Mouse (Mus musculus): ENCODE results near the gene Gm20671.
"Not testable (repeated sequence)": the region's sequence is repeated elsewhere in the genome, so short reads cannot be mapped to it uniquely, and the experiment has no call there.

Gene Gm20671

DNA sequence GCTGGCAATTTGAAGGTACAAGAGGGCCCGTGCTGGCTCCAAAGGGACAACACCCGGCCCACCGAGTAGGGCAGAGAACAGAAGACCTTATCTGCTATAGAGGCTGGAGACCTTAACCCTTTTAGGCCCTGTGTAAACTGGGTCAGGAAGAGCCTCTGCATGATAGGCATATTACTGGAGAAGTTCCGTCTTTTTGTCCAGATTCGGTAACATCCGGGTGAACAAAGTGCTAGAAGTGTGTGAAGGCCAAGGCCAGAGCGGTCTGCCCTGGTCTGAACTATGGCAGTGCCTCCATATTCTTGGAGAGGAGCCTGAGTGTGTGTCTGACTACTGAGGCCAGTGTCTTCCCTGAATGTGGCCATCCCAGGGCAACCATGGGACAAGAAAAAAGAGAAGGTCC, at the start of gene Gm20671:
TSS of gene Gm20671 (minus strand) at position 101 of the 400 bp plus-strand sequence.
- no peak for ATAC-seq (ENCODE audit: insufficient number of reproducible peaks, low FRiP score, low TSS enrichment)

- ATAC-seq (ENCODE audit: insufficient number of reproducible peaks, low FRiP score, low TSS enrichment): no peak
Measured at GRCm38 (mm10) chr5:32872346-32872745, 45.4 kb upstream of the Gm20671 start.

DNA sequence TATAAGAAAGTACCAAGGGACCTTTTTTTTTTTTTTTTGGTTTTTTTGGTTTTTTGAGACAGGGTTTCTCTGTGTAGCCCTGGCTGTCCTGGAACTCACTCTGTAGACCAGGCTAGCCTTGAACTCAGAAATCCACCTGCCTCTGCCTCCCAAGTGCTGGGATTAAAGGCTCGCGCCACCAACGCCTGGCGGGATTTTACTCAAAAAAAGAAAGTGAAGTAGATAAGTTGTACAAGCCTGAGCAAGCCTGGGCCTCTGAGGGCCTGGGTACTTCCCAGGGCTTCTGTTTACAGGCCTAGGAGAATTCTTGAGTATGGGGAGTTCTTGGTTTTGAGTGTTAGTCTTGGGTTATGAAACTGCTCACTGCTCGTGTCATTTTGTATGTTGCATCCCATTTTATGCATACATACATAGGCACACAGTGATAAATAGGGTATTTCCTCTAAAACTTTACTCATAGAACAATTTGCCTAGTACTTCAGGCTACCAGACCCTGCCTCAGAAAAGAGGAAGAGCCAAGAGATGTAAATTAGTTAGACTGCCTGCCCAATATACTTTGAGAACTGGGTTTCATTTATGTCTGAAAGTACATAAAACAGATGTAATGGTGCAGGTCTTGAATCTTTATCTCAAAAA, 42.6 kb upstream of the Gm20671 start:
- ATAC-seq (ENCODE audit: insufficient number of reproducible peaks, low FRiP score, low TSS enrichment): no peak

GRCm38 (mm10) chr5:32863253-32864228, 36.6 kb upstream of the Gm20671 start, which contains the start of gene Depdc5:
TSS of gene Depdc5 (plus strand) at chr5:32863701.
- peak; percentile 99 for ATAC-seq (ENCODE audit: insufficient number of reproducible peaks, low FRiP score, low TSS enrichment)

DNA sequence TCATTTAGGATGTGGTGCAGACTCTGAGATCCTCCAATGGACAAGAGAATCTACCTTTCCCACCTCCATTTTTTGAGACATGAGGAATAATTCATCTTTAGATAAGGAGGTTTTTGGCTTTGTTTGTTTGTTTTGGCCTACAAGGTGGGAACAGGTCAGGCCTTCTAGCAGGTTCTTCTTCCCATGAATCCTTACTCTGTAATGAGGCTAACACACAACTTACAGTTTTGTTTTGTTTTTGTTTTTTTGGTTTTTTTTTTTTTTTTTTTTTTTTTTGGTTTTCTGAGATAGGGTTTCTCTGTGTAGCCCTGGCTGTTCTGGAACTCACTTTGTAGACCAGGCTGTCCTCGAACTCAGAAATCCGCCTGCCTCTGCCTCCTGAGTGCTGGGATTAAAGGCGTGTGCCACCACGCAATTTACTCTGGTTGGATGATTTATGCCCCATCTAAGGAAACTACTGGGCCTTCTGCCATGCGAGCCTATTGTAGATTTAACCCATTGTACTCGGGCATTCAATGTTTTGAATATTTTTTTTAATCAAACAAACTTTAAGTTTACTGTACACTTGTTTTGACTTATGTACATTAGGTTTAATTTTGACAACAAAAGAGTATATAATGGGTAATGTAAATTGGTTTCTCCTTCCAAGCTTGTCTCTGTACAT, 35.7 kb upstream of the Gm20671 start:
- ATAC-seq (ENCODE audit: insufficient number of reproducible peaks, low FRiP score, low TSS enrichment): no peak

GRCm38 (mm10) chr5:32861082-32861481, 34.2 kb upstream of the Gm20671 start:
- ATAC-seq (ENCODE audit: insufficient number of reproducible peaks, low FRiP score, low TSS enrichment): no peak

DNA sequence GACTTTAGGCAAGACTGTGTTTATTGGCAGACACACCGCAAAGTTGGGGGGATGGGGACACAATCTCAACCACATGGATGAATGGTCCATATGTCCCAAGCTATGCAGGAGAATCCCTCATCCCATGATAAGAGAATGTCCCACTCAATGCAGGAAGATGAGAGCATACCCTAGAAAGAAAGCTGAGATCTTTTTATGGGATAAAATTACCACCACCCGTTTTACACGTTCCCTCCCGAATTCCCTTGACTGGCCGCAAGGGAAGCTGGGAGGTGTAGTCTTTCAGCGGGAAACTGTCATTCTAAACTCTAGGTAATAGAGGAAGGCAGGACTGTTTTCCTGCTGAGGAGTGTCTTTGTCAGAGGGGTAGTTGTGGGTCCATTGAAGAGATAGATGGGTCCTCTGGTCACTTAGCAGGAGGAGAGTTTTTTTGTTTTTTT, 30.9 kb upstream of the Gm20671 start:
- 0 out of 2 replicates have a peak, but pooled peaks have one; percentile 49 for ATAC-seq (ENCODE audit: insufficient number of reproducible peaks, low FRiP score, low TSS enrichment)

- not testable (repeated sequence) for ATAC-seq (ENCODE audit: insufficient number of reproducible peaks, low FRiP score, low TSS enrichment)
Measured at GRCm38 (mm10) chr5:32855274-32855673, 28.4 kb upstream of the Gm20671 start.

- ATAC-seq (ENCODE audit: insufficient number of reproducible peaks, low FRiP score, low TSS enrichment): no peak
Measured at GRCm38 (mm10) chr5:32854818-32855217, 27.9 kb upstream of the Gm20671 start.

- peak; percentile 89 for ATAC-seq (ENCODE audit: insufficient number of reproducible peaks, low FRiP score, low TSS enrichment)
Measured at GRCm38 (mm10) chr5:32853731-32854507, 27.0 kb upstream of the Gm20671 start, which contains the start of gene Prr14l. TSS of gene Prr14l (minus strand) at chr5:32854256.

DNA sequence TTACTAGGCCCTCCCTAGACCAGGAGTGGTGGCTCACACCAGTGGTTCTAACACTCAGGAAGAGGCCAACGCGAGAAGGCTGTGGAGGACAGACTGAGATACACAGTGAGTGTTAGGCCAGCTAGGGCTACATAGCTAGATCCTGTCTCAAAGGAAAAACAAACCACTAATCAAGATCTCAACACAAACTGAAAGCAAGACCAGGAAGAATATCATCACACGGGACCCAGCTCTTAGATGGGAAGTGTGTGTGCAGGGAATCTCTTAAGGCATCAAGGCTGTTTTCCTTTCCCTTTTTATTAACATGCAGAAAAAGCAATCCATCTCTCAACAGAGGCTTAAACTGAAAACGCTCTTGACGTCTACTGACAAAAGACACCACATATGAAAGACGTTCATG, 25.1 kb upstream of the Gm20671 start:
- ATAC-seq (ENCODE audit: insufficient number of reproducible peaks, low FRiP score, low TSS enrichment): no peak

- not testable (repeated sequence) for ATAC-seq (ENCODE audit: insufficient number of reproducible peaks, low FRiP score, low TSS enrichment)
Measured at GRCm38 (mm10) chr5:32849580-32849979, 22.7 kb upstream of the Gm20671 start.

GRCm38 (mm10) chr5:32849178-32849577, 22.3 kb upstream of the Gm20671 start:
- ATAC-seq (ENCODE audit: insufficient number of reproducible peaks, low FRiP score, low TSS enrichment): no peak

- ATAC-seq (ENCODE audit: insufficient number of reproducible peaks, low FRiP score, low TSS enrichment): no peak
Measured at GRCm38 (mm10) chr5:32840029-32840428, 13.1 kb upstream of the Gm20671 start.

DNA sequence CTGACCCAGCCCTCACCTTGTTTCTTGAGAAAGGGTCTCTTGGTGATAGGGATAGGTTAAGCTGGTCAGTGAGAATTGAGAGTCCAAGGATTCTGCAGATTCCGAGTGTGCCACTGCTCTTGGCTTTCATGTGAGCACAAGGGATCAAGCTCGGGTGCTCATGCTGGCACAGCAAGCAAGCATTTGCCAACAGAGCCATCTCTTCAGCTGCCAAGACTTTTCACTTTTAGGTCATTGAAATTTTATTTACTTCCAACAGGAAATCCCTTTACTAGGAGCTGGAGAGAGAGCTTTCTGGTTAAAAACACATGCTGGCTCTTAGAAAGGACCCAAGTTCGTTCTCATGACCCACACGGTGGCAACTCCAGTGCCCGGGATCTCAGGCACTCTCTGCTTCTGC, 10.1 kb upstream of the Gm20671 start:
- ATAC-seq (ENCODE audit: insufficient number of reproducible peaks, low FRiP score, low TSS enrichment): no peak; the same call in 1 of the 2 replicates

DNA sequence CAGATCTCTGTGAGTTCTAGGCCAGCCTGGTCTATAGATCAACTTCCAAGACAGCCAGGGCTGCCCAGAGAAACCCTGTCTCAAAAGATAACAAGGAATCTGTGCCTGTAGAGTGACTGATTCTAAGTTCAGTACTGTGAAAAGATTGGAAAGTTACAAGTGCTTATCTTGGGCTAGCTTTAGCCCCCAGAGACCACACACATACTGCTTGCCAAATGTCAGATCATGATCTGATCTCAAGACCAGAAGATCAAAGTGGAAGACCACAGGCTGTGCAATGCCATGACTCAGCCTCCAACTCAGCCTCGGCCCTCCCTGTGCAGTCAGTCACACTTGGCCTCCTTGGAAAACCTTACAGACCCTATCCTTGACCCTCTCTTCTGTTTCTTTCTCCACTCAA, 7.6 kb upstream of the Gm20671 start:
- no peak for ATAC-seq (ENCODE audit: insufficient number of reproducible peaks, low FRiP score, low TSS enrichment)

GRCm38 (mm10) chr5:32830054-32830453, 3.1 kb upstream of the Gm20671 start:
- ATAC-seq (ENCODE audit: insufficient number of reproducible peaks, low FRiP score, low TSS enrichment): no peak

DNA sequence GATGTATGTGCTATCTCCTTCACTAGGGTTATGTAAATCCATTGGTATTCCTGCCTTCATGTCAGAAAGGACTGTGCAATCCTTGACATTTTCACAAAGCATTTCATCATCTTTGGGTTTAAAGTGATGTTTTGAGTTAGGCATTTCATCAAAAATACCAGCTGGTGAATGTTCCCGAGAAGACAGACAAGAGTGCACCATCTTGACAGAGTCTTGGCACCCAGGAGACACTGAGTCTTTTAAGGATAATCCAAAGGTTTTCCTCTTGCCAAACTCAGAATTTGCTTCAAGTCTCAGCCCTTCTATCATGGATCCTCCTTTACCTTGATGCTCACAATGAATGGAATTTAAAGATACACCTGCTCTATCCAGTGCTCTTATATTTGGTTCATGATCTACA, 1.9 kb upstream of the Gm20671 start:
- not testable (repeated sequence) for ATAC-seq (ENCODE audit: insufficient number of reproducible peaks, low FRiP score, low TSS enrichment)

- no peak for ATAC-seq (ENCODE audit: insufficient number of reproducible peaks, low FRiP score, low TSS enrichment)
Measured at GRCm38 (mm10) chr5:32820471-32820870, 6.4 kb downstream of the Gm20671 start.

DNA sequence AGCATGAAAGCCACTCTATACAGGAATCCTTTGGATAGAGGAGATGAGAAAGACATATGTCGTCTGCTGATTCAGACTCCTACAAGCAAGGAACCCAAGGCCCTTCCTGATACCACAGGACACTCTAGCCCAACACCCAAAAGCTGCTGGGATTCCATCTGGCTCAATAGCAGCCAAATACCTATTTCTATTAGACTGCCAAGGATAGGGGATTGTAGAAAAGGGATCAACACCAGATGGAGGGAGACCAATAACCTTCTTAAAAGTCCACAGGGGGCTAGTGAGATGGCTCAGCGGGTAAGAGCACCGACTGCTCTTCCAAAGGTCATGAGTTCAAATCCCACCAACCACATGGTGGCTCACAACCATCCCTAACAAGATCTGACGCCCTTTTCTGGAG, 11.5 kb downstream of the Gm20671 start:
- ATAC-seq (ENCODE audit: insufficient number of reproducible peaks, low FRiP score, low TSS enrichment): no peak
